Mouse (Mus musculus) erythroblast, embryonic 14.5 days (primary cell): Measurements from ENCODE around the gene Tas2r130. TPM values are rescaled to one million over a fixed set of nuclear protein-coding genes. Genes with fewer than 3 reads are reported as not detected.
"Not testable (repeated sequence)": the region's sequence is repeated elsewhere in the genome, so short reads cannot be mapped to it uniquely, and the experiment has no call there.

Experiments used
- H3K27me3 ChIP-seq: 2 replicates; pipeline ENCODE4 v1.6.1; 2012; ENCODE audit warnings: inconsistent platforms; ENCODE audit not compliant: control insufficient read depth
- H3K36me3 ChIP-seq: 2 replicates; pipeline ENCODE4 v1.6.1; 2012; ENCODE audit warnings: mild to moderate bottlenecking, inconsistent platforms; ENCODE audit not compliant: control insufficient read depth
- H3K4me1 ChIP-seq: 2 replicates; pipeline ENCODE4 v1.6.1; 2012; ENCODE audit warnings: inconsistent platforms; ENCODE audit not compliant: control insufficient read depth
- H3K4me3 ChIP-seq: replicated peaks from 2 replicates; pipeline ENCODE3; 2012; ENCODE audit warnings: moderate library complexity, mild to moderate bottlenecking, inconsistent platforms
- H3K9me3 ChIP-seq: 2 replicates; pipeline ENCODE4 v1.6.1; 2012; ENCODE audit warnings: low read length, inconsistent platforms, mixed read lengths; ENCODE audit not compliant: control insufficient read depth
- GATA1 ChIP-seq: IDR thresholded peaks from 2 replicates; pipeline ENCODE4 v1.6.1; 2012; ENCODE audit warnings: low read length, inconsistent platforms, mixed read lengths
- TAL1 ChIP-seq: IDR thresholded peaks from 3 replicates; pipeline ENCODE4 v1.6.1; 2012; ENCODE audit warnings: low read length, inconsistent platforms, mixed read lengths
- polyA plus RNA-seq: library from polyadenylated mRNA; stranded (reverse); fragments of >175 nt; gene quantifications from 2 replicates; pipeline ENCODE4 v1.2.3, GENCODE M21; 2012

Gene Tas2r130
- not detected in 2 replicates for polyA plus RNA-seq

DNA sequence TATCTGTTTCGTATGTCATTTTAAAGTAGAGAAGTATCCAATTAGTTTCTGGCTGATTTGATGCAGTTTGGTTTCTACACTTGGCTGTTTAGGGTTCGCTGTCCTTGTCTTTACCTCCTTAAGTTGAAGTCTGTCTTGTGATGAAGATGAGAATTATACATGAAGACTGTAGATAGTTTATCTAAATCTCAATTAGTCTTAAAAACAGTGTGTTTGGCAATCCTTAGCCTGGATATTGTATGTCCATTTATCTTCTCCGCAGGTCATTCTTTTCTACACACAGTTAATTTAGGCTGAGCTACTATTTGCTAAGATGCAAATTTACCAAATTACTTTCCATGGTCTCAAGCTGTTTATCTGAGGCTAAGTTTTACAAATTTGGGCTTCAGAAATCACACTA lies at the start of gene Tas2r130:
Gene Tas2r130 (minus strand): TSS at position 101 of the 400 bp plus-strand sequence.
- no peak for TF ChIP-seq GATA1
- TF ChIP-seq TAL1: no peak
- no peaks in the 10 kb centered on the region for H3K36me3 ChIP-seq
- no peak within 1 kb of the TSS for H3K4me3 ChIP-seq
- no peaks in the 10 kb centered on the region for H3K27me3 ChIP-seq
- H3K9me3 ChIP-seq: peaks cover 3% of the 10 kb centered on the region; the same call in 1 of the 2 replicates
- H3K4me1 ChIP-seq: no peaks in the 10 kb centered on the region

GRCm38 (mm10) chr6:131678786-131679185 lies 48.1 kb upstream of the Tas2r130 start, which contains the start of gene Tas2r106:
Gene Tas2r106, minus strand, starts transcription at chr6:131678886.
- Histone ChIP-seq H3K9me3 (peaks cover 3% of the 10 kb centered on the region; the same call in 1 of the 2 replicates), H3K4me3 (no peak within 1 kb of the TSS), H3K27me3 (no peaks in the 10 kb centered on the region), H3K4me1 (no peaks in the 10 kb centered on the region), H3K36me3 (no peaks in the 10 kb centered on the region)
- TF ChIP-seq GATA1 (no peak), TAL1 (no peak)

DNA sequence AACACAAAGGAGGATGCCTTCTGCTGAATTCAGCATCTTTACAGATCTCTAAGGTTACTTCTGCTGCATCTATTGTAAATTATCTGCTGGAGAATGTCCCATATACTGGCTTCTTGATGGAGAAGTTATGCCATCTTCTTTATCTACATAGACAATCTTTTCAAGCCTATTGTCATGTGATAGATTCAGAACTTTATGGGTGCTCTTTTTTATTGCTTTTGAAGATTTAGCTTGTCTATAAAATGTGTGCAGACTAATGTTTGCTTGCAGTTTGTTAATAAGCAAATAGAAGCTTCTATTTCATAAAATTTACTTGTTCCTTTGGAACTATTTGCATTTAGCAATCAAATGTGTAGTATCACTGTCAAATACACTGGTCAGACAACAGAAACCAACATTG lies 29.3 kb upstream of the Tas2r130 start, which contains the start of gene Tas2r107:
Gene Tas2r107 (minus strand): TSS at position 101 of the 400 bp plus-strand sequence.
- Histone ChIP-seq H3K4me1 (no peaks in the 10 kb centered on the region), H3K36me3 (no peaks in the 10 kb centered on the region), H3K27me3 (no peaks in the 10 kb centered on the region), H3K9me3 (peaks cover 7% of the 10 kb centered on the region; the same call in 1 of the 2 replicates), H3K4me3 (no peak within 1 kb of the TSS)
- TF ChIP-seq GATA1: no peak
- no peak for TF ChIP-seq TAL1

DNA sequence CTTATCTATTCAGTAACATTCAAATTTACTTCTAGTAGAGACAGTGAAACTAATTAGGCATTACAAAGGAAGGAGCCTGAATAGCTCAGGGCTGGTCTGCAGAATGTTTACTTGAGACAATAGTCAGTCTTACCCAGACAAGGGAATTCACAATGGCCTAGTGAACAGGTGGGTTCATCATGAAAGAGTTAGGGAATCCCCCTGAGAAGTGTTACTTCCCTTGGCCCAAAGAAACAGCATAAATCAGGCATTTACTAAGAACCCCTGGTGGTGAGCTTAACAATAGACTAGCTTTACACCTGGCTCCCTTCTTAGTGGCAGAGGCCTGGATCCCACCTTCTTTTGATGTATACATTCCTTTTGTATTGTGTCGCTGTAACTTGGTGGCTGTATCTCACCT lies 20.8 kb downstream of the Tas2r130 start:
- H3K27me3 ChIP-seq, H3K36me3 ChIP-seq, H3K4me3 ChIP-seq, H3K4me1 ChIP-seq: not testable (repeated sequence)
- H3K9me3 ChIP-seq: peaks cover 14% of the 10 kb centered on the region

DNA sequence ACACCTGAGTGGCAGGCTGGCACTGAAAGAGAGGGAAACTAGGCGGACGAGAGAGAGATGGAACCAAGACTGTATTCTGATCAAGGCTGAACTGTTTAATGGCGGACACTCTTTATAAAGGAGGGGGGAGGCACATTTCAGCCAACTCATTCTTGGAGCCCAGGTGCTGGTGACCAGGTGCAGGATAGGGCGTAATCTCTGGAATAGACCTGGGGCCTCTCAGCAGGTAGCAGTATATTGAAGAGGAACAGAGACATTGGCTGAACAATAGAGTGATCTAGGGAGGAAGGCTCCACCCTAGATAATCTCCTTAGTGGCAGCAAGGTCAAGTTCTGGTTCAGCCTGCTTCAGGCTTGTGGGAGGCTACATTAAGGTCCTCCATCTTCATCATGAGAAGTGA lies 25.9 kb downstream of the Tas2r130 start:
- TF ChIP-seq TAL1 (no peak), GATA1 (no peak)
- H3K4me1 ChIP-seq: no peaks in the 10 kb centered on the region

More for the DNA sequence above, 25.9 kb downstream of the Tas2r130 start:
- Histone ChIP-seq H3K36me3 (no peaks in the 10 kb centered on the region), H3K27me3 (no peaks in the 10 kb centered on the region), H3K9me3 (peaks cover 13% of the 10 kb centered on the region), H3K4me3 (no peak overlapping the region)

Other genes with a start within 250 kb of the Tas2r130 start
- 366 and 393 TPM in 2 replicates for gene Ybx3, start 242.4 kb downstream of the Tas2r130 start, polyA plus RNA-seq
- not detected in 2 replicates for gene 5430401F13Rik, start 144.5 kb downstream of the Tas2r130 start, polyA plus RNA-seq
- not detected in 2 replicates for gene Gm6619, start 144.5 kb downstream of the Tas2r130 start, polyA plus RNA-seq
- gene Tas2r107, start 29.2 kb upstream of the Tas2r130 start, polyA plus RNA-seq: not detected in 2 replicates
- gene Tas2r106, start 48.0 kb upstream of the Tas2r130 start, polyA plus RNA-seq: not detected in 2 replicates
- gene Tas2r104, start 54.8 kb upstream of the Tas2r130 start, polyA plus RNA-seq: not detected in 2 replicates
- gene Tas2r105, start 56.6 kb upstream of the Tas2r130 start, polyA plus RNA-seq: not detected in 2 replicates
- gene Tas2r114, start 59.2 kb upstream of the Tas2r130 start, polyA plus RNA-seq: not detected in 2 replicates